Mouse (Mus musculus) lung, postnatal 10 days (tissue): ENCODE results near the gene Cdkn1b.

Experiments used
- DNase-seq: peaks from one replicate; pipeline ENCODE4 v3.0.0; 2021

Gene Cdkn1b

DNA sequence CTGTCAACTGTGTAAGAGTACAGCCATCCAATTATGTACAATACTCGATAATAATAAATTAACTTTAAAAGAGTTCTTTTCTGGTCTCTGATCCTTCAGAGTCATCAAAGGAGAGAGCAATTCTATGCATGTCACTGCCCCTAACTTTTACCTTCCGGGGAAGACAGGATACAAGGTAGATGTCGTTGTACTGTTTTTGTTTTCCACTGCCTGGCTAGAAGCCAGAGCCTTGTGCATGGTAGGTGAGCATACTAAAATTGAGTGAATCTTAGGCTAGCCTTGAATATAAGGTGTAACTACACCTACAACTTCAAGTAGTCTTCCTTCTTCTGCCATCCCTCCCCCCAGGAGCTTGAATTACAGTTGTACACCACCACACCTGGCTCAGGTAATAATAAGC, 10.9 kb downstream of the Cdkn1b start:
- DNase-seq, result no peak

DNA sequence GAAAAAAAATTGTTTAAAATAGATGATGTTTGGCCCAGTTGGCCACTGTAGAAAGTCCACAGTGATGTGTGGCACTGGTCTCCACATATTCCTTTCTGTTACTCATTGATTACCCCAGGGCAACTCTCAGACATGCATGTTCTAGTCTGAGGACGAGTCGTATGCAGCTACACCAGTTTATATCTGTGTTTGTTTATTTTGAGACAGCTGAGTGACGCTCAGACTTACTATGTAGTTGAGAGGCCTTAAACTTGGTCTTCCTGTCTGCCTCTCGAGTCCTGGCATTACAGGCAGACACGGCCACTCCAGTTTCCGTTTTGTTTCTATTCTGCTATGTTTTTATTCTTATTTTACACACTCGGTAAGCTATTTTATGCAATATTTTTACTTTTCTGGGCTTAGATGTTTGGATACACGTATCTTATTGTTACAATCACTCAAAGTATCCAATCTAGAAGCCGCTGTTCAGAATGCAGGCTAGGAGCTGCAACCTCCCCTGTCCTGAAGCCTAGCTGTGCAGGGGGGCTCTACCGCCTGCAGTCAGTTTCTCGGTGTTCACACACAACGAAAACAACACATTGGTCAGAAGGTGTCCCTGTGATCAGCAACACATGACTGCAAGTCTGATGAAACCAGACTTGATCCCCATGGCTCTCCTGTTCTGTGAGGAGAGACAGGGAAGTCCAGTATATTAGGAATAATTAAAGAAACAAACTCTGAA, 12.4 kb downstream of the Cdkn1b start:
- no peak for DNase-seq

DNA sequence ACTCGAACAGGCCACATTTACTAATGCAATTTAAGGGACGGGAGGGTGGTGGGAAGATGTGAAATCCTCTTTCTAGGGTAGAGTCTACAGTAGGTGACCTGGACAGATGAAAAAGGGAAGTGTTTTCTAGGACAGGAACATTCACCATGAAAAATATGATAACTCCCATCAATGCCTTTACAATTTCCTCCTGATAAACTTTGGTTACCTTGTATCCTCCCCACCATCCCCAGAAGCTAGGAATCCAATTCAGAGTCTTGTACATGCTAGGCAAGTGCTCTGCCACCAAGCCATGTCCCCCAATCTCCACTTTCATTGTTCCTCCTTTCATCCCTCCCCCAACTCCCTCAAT, 13.0 kb downstream of the Cdkn1b start:
- DNase-seq, result no peak

DNA sequence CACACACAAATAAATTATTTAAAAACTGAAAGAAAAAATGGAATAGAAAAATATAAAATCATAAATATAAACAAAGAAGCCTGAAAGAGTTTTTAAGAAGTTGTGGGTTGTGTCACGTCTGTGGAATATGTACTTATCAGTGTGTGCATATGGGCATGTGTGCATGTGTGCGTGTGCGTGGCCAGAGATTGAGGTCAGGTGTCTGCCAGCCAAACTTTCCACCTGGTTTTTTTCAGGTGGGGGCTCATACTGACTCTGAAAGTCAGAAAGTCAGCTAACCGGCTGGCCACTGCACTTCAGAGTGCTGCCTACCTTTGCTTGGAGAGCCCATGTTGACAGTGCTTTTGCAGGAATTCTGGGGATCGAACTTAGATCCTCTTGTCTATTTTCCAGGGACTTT, 14.1 kb downstream of the Cdkn1b start:
- DNase-seq, result no peak

DNA sequence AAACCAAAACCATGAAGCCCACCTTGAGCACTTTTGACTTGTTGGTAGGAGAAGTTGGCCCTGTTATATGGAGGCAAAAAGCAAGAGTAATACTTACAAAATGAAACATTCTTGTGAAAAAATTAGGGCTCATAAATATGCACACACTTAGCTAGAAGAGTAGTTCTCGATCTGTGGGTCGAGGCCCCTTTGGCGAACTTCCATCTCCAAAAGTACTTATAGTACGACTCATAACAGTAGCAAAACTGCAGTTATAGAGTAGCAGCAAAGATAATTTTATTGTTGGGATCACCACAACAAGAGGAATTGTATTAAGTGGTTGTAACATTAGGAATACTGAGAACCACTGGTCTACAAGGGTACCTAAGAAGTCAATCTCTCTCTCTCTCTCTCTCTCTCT, 19.6 kb downstream of the Cdkn1b start:
- no peak for DNase-seq

DNA sequence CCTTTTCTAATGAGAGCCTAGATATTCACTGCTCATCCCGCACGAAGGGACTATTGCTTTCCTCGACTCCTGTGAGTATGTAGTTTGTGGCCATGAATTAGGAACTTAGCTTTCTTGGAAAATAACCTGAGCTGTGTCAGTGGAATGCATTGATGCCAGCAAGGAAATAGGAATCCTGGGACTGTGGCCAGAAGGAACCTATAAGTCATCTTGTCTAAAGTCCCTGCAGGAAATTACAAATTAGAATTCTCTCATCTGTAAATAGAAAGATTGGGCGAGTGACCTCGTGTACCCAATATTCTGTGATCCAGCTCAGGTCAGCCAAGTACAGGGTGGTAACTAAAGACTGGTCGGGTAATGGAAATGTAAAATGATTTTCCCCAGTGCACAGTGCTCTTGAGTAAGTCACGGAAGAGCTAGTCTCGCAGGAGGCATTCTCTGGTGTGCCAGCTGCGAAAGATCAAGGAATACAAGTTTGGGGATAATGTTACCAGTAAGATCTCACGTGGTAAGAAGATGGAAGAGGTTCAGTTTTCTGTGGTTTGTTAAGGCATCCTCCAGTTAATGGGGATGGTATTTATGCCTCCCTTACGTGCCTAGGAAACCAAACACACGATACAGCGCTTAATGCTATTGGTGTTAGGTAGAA, 23.7 kb downstream of the Cdkn1b start:
- peak; percentile 31 for DNase-seq

DNA sequence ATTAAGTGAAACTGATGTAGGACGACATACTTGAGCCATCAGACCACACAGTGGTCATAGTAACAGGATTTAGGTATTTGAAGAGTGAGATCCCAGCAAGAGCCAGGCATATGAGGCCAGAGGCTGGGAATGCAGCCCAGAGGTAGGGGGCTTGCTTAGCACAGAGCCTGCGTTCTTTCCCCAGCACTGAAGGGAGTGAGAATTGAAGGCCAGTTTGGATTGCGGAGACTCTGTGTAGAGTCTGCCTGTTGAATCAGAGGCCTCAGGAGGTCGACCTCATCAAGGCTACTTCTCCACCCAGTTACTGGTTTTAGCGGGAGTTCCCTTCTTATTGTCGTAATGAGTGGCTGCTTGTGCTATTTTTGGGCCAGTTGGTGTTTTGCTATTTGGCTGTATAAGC, 25.9 kb downstream of the Cdkn1b start:
- DNase-seq, result no peak

DNA sequence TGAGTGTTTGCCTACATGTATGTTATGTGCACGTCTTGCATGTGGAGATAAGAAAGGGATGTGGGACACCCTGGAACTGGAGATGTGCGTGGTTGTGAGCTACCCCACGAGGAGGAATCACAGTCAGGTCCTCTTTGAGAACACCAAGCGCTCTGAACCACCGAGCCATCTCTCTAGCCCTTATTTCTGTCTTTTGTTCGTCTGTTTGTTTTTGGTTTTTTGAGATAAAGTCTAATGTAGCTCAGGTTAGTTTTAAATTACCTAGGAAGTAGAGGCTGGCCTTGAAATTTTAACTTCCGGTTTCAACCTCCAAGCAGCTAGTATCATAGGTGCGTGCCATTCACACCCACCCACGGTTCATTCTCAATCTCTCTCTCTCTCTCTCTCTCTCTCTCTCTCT, 26.7 kb downstream of the Cdkn1b start:
- no peak for DNase-seq

DNA sequence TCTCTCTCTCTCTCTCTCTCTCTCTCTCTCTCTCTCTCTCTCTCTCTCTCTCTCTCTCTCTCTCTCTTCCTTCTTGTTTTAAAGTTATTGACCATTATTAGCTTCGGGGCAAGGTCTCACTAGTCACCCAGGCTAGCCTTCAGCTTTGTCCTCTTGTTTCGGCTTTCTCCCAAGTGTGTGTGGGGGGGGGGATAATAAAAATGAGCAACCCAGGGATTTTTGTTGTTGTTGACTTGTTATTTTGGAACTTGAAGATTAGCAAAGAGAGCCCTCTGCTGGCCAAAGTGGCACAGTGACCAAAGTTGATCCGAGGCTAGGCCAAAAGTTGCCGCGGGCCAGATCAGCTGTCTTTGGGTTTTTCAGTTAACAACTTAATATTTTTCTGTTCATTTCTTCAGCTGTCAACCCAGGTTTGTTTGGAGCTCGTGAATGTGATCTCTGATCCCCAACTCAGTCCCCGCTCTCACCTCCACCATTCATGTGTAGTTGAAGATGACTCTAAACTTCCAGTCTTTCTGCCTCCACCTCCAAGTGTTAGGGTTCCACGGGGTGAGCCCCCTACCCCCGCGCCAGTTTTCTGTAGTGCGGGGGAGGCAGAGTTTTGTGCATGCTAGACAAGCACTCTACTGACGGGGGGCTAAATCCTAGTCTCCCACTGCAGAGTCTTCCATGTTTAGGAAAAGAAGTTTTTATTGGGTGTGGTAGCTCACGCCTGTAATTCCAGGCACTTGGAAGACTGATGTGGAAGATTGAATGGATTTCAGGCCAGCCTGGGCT, 27.3 kb downstream of the Cdkn1b start:
- DNase-seq, result peak; percentile 82

DNA sequence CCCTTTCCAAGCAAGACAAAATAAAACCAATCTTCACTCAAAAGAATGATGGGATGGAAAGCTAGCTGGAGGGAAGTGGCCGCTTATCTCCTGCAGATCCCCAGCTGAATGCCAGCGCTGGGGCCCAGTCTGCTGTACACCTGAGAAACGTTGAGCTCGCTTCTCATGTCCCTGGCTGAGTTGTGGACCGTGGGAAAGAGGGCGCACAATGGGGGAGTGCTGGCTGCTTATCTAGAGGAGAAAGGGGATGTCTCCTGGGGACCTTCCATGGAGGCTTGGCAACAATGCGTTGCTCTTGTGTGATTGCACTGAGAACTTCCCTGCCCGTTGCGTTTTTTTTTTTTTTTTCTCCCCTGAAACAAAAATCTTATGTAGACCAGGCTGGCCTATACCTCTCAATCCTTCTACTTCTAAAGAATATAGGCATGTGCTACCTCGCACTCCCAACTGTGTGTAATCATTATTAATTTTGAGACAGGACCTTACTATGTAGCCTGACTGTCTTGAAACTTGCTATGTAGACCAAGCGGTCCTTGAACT, 28.4 kb downstream of the Cdkn1b start:
- DNase-seq, result no peak

DNA sequence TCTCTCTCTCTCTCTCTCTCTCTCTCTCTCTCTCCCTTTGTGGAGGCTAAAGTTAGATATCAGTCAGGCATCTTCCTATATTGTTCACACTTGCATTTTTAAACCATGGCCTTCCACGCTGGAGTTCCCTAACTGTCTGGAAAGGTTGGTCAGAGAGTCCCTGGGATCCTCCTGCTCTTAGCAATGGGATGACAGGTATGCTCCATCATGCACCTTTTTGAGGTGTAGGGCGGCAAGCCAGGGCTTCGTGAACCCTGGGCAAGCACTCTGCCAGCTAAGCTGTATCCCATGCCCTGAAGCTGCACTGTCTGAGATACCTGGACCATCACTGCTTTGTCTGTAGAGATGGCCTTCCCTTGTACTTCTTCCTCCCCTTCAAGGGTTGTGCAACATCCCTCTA, 29.0 kb downstream of the Cdkn1b start:
- DNase-seq, result no peak

DNA sequence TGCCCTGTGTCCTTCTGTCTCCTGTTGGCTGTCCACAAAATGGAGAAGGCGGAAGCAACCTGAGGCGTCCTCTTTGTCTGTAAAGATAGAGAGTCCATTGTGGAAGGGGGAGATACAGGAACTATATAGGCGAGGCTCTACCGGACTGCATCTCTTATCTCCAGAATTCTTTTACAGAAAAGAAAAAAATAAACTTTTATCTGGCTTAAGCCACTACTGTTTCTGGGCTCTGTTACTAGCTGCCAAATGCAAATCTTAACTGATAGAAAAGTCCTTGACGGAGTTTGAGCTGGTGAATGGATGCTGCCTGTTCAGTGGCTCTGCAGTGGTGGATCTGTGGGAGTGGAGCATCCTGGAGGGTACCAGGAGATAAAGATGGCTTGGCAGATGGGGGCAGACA, 31.2 kb downstream of the Cdkn1b start:
- no peak for DNase-seq

DNA sequence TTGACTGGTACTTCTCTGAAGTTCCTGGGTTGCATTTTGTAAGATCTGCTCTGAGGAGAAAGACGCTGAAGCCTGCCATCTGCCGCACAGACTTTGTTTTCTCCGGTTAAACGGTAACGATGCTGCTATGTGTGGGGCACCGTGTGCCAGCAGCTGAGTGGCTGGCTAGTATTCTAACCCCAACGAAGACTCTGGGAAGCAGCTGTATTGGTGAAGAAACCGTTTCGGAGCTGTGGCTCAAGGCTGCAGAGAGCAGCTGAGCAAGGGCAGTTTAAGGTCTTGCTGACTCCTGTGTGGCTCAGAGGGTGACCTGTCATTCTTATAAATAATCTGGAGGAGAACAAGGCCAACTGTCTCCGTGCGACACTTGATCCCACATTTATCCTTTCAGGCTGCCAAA, 33.8 kb downstream of the Cdkn1b start:
- no peak for DNase-seq

DNA sequence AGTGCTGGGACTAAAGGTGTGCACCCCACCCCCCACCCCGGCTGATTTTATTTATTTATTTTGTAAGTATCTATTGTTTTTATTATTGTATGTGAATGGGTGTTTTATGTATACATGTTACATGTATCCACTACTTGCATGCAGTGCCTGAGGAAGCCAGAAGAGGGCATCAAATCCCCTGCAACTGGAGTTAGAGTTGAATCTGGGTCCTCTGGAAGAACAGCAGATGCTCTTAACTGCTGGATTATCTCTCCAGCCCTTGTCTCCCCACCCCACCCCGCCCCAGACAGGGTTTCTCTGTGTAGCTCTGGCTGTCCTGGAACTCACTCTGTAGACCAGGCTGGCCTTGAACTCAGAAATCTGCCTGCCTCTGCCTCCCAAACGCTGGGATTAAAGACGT, 36.2 kb downstream of the Cdkn1b start:
- peak; percentile 12 for DNase-seq

DNA sequence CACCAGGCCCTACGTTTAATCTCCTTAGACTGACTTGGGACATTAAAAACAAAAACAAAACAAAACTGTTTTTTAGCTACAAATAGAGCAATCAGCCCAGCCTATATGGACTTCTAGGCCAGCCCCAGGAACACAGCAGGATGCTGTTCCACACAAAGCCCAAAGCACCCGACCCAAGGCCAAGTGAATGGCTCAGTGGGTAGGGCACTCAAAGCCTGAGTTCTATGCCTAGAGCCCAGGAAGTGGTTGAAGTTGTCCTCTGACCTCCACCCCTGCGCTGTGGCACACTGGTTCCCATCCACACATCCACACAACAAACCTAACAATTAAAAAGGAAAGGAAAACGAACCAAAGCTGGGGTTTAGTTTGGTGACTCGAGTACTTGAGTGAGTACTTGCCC, 41.1 kb downstream of the Cdkn1b start:
- no peak for DNase-seq

DNA sequence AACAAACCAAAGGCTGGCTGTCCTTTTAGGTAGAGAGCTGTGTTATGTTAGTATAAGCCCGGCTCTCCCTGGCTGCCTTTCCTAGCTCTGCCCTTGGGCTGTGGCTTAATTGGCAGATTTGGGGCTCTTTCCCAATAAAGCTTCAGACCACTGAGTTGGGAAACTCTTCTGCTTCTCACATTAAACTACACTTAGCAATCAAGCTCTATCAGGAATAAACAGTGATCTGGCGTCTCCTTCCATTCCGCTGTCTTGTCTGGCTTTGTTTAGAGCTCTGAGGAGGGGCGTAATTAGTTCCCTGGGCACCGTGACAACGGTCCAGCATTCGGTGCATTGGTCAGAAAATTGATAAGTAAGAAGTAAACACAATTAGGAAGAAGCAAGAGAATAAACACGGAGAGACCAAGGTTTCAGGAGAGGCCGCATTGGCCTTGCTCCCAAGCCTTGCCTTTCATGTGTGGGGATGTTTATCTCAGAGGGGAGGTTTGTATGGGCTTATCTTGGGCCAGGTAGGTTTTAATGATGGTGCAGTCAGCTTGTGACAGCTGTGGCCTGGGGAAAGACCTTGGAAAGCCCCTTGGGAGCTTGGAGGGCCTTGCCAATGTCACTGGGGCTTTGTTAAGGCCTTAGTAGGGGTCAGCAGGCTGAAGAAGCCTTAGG, 41.8 kb downstream of the Cdkn1b start:
- no peak for DNase-seq

DNA sequence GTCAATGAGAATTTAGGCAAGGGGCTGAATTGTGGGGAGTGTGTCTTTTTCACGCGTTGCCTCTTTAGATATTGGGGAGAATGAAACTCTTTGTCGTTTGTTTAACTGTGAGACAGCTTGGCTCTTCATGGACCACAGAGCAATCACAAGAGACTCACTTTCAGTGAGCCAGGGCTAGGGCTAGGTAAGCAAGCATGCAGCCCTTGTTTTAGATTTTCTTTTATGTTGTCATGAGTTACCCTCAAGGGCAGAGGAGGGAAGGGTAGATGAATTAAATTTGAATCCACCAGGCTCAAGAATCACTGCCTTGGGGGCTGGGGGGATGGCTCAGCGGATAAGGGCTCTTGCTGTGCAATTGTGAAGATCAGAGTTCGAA, 42.3 kb downstream of the Cdkn1b start:
- DNase-seq, result no peak

DNA sequence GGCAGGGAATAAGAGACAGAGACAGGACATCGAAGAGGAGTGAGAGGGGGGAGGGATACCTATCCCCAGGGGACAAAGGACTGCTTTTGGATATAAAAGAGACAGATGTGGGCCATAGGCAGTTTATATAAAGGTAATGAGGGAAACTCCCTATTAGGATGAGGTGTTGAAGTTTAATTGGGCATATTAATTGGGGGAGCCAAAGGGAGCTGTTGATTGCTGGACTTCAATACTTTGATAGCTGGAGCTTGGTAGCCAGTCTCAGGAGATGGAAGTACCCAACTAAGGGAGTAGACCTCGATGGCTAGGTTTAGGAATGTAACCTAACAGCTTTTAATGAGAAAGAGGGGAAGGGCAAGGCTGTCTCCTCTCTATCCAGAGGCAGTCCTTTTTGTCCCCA, 43.7 kb downstream of the Cdkn1b start:
- no peak for DNase-seq

DNA sequence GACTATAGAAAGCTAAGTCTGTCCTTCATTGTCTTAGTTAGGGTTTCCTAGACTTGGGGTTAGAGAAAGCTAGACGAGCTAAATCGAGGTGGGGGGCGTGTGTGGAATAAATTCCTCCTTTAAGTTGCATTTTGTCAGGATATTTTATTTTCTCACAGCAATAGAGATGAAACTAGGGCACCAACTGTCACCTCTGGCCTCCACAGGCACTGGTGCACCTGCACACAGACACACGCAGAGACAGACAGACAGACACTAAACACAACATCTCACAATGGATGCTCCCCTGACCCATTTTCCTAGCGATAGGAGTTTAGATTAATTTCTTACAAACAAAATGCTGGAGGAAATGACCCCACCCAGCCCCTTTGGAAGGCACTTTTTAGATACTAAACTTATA, 46.5 kb downstream of the Cdkn1b start:
- DNase-seq, result no peak

DNA sequence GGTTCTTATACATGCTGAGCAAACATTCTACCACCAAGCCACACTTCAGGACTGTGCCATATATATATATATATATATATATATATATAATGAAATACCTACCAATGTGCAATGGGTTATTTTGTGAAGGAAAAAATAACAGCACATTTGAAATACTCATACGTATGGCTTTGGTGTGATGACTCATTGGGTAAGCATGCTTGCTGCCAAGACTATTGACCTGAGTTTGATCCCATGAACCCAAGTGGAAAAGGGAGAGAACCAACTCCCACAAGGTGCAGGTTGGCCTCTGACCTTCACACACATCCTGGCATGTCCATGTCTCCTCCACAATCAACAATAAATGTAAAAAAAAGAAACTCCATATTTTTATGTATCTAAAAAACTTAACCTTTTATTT, 48.1 kb downstream of the Cdkn1b start:
- DNase-seq, result no peak

DNA sequence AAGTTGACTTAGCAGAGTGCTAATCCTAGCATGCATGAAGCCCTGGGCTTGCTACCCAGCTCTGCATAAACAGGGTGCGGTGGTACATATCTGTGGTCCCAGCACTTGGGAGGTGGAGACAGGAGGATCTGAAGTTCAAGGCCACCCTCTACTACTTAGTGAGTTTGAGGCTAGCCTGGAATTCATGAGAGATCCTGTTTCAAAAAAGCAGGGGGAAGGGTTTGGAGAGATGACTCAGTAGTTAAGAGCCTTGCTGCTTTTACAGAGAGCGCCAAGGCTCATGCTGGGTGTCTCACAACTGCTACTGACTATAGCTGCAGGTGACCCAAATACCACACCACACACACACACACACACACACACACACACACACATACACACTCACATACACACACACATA, 49.3 kb downstream of the Cdkn1b start:
- DNase-seq, result no peak

DNA sequence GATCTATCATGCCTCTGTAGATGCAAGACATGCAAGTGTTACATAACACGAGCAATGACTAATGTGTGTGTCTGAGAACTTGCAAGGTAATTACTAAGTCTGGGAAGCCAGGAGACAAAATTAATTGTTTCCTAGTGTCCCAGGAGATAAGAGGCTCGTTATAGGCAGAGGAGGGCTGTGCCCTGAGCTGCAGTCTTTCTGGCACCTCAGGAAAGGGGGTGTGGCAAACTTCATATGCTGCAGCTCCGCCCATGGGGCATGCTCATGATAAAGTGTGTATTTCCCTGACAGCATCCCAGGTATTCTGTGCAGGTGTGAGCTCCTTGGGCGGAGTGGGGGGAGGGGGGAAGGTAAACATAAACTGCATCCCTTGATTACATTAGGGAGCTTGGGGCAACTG, 51.9 kb downstream of the Cdkn1b start:
- no peak for DNase-seq
